Mouse (Mus musculus) cerebellum, adult 11-12 months (tissue): ENCODE results near the gene Cacna1i.

Experiments used
- DNase-seq: peaks from one replicate; pipeline ENCODE4 v3.0.0; 2022

Cacna1i gene

DNA sequence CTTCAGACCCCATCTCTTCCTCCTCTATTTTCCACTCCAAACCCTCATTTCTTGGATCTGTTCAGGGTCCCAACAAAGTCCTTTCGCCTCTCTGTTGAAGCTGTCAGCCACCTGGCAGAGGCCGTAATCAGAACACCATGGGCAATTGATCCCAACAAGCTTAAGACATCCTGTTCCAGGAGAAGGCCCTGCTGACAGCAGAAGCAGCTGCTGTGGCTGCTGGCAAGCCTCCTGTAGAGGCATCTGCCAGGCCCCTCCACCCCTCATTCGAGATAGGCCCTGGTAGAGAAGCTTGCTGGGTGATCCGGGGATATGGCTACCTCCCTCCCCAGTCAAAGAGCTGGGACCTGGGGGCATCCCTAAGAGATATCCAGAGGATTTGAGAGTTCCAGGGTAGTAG, 126.0 kb downstream of the Cacna1i start:
- no peak for DNase-seq

DNA sequence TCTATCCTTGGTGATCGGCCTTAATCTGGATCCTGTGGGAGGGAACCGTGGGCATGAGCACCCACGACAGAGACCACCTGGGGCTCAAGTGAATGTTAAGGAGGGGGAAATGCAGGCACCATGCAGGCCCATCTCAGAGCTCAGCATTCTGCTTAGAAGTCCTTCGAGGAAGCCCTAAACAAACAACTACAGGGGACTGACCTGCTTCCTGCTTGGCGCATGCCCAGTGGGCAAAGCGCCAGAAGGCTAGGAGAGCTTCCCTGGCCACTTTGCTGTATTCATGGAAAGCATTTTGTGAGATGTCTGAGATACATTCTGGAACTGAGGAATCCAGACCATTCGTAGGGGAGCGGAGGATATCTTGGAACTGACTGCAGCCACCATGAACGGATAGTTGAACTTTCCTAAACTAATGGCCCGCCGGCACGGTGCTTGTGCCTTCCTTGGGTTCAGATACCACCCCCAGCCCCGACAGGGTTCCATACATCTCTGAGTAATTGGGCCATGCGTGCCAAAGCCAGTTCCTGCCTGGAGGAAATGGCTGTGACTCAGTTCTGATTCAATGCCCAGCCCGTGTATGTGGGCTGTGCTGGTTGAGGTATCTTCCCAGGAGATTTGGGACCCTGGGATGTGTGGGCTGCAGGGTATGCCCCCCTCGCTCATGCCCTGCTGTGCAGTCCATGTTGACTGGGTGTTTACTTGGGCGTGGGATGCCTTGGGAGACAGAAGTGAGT, 127.1 kb downstream of the Cacna1i start:
- DNase-seq, result peak; percentile 15

DNA sequence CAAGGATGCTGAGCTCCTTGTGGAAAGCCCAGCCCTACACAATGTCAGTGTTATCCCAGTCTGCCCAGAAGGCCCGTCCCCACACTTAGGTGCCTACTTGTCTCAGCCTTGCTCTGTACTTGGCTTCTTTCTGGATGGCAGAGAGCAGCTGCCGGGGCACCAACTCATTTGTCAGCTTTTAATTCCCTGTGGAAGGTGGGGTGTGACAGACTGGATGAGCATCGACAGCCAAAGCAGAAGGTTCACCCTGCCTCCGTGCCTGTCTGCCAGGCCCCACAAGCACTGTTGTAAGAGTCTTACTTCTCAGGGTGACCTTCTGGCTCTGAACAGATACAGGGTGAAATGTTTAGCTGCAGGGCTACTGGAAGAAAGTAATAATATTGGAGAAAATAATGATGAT, 128.1 kb downstream of the Cacna1i start:
- no peak for DNase-seq

DNA sequence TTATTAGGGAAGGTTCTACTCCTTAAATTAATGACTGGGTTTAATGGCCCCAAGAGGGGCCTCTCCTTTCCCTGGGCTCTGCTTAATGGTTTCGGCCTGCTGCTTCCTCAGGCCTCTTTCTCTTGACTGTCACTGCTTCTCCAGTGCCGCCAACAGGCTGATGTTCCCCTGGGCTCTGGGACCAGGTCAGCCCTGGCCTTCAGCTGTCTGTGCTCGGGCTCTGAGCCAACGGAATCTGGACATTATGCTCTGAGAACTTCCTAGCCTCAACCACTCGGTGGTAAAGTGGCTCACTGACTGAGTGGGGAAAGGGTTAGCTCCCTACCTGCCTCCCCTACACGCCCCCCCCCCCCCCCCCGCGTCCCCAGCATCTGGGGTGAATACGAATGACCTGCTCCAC, 130.0 kb downstream of the Cacna1i start:
- no peak for DNase-seq

DNA sequence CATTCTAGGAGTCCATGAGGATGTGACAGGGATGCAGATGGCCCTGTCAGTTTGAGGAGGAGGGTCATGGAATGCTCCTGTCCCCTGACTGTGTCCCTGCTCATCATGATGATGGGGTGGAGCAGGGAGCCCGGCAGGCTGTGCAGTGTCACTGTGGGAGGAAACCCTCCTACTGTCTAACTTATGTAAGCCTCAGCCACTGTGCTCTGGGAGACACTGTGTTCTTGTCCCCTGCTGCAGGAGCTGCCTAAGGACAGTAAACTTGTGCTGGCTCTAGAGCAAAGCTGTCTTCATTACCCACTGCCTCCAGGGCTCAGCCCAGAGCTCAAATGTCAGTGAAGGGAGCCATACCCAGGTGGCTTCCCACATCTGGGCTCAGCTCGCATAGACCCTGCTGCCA, 131.1 kb downstream of the Cacna1i start:
- DNase-seq, result no peak

DNA sequence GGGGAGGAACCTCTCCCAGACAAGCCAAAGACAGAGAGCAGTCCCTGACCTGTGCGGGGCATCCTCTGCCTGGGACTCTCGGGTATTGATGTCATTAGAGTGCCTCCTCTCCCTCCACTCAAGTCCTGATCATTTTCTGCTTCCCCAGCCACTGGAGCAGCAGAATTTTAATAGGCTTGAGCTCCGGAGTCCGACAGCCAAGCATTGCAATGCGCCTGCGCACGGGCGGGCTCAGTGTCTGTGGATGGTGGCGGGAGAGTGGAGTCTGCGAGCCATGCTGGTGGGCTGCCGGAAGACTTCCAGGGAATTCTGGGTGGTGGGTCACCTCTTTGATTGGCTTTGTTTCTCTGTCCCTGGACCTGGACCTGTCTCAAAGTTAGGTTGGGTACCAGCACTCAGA, 143.3 kb downstream of the Cacna1i start:
- DNase-seq, result no peak

DNA sequence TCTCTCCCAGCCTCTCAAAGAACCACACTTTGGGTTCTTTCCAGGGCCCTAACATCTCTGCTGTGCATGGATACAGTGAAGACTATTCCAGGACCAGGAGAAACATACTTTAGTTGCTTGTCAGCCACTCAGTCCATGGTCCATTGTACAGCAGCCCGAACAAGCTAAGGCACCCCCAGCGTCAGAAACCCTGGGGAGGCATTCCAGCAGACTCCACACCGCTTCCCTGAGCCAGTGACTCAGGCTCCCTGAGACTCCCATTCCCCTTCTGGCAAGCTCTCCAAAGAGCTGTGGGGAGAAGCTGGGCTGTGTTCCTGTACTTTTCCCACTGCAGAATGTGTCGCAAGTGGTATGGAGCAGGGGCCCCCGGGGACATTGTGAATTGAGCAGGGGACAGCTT, 149.9 kb downstream of the Cacna1i start:
- no peak for DNase-seq

DNA sequence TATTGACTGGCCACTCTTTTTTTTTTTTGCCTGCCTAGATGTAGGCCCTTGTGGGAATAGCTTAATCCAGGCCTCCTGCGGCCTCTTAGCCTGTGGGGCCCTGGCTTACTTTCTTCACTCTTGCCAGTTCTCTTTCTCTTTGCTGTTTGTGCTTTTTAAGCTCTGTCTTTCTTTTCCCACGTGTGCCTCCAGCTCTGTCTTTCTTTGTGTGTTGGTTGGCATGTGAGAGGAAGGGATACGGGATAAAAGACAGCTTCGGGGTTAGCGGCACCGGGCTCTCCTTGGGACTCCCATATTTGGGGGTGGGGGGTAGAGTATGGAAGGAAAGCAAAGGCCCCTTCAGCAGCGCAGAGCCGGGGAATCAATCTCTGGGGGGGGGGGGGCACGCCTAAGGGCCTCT, 151.0 kb downstream of the Cacna1i start:
- DNase-seq, result no peak

DNA sequence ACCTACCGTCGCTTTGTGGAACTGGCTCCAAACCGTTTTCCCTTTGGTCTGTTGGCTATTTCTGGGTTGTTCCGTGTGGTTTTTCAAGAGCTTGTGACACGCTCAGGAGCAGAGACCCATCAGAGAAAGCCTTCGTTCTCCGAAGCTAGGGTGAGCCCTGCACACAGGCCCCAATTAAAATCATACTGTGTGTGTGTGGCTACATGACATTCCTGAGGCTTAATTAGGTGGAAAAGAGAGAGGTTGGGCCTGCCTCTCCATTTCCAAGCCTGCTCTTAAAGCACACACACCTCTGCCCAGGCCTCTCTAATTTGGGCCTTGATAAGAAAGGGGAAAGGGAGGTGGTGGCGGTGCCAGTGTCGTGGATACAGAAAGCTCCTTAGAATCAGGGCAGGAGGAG, 151.4 kb downstream of the Cacna1i start:
- no peak for DNase-seq

DNA sequence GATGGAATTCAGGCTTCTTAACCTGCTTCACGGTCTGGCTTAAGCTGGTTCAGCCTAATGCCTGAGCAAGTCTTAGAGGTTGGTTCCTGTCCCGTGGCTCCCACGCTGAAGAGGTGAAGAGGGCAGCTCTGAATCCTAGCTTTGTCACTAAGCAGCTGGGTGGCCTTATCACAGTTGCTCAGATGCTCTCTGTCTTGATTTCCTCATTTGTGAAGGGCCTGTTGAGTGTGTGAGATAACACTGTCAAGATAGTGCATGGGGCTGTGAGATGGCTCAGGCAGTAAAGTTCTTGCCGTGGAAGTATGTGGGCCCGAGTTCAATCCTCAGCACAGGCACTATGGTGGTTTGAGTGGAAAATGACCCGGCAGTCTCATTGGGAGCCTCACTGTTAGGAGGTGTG, 153.2 kb downstream of the Cacna1i start:
- DNase-seq, result no peak

DNA sequence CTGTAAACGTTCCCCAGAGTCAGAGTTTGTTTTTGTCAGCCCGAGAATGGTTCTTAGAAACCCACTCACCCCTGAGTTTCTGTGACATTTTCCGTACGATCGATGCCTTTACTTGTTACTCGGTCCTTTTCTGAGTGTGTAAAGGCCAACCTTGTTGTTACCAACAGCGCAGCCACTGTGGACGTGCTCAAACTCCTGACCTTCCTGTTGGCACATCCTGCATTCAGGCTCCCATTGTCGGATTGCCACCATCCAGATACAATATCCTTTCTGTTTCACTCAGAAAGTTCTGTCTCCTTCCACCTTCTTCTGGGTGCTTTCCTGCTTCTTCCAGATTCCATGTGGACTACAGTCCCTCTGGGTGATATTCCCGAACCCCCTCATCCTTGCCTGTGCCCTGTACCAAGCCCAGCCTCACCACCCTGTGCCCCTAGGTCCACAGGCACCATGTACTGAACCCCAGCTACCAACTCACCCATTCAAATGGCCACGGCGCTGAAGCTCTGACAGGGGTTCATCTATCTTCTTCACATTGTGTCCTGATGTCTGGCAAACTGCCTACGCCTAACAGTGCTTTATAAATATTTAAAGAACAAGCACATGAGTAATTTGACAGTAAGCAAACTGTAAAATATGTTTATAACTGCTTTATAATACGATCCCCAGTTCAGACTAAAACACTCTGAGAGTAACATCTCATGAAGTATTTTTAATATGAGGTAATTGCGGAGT, 159.1 kb downstream of the Cacna1i start:
- no peak for DNase-seq
